Mouse (Mus musculus) lung, postnatal 0 days (tissue): Measurements from ENCODE around the gene Anp32b. TPM values are rescaled to one million over a fixed set of nuclear protein-coding genes. Genes with fewer than 3 reads are reported as not detected.

ENCODE experiments used
- ATAC-seq: fragments of 200-750 bp; cut with Nextera tagmentation; 2 replicates; pipeline ENCODE4 v1.8.0; 2017; ENCODE audit warnings: moderate library complexity
- DNase-seq: peaks from one replicate; pipeline ENCODE4 v3.0.0-alpha.2; 2016; ENCODE audit warnings: low spot score
- H3K27ac ChIP-seq: fragments of 300-500 bp; sonication (generic); 2 replicates; pipeline ENCODE4 v1.5.1; 2014; ENCODE audit warnings: antibody characterized with exemption, mild to moderate bottlenecking, low read length, mixed read lengths
- H3K27me3 ChIP-seq: fragments of 300-500 bp; sonication (generic); replicated peaks from 2 replicates; pipeline ENCODE4 v1.6.1; 2014; ENCODE audit warnings: low read length, mixed read lengths; ENCODE audit not compliant: insufficient read depth
- H3K36me3 ChIP-seq: fragments of 300-500 bp; sonication (generic); 2 replicates; pipeline ENCODE4 v1.6.1; 2014; ENCODE audit warnings: low read length, mixed read lengths; ENCODE audit not compliant: insufficient read depth
- H3K4me1 ChIP-seq: fragments of 300-500 bp; sonication (generic); 2 replicates; pipeline ENCODE4 v1.6.1; 2014; ENCODE audit warnings: antibody characterized with exemption, low read depth, low read length, mixed read lengths; ENCODE audit not compliant: insufficient read depth
- H3K4me2 ChIP-seq: fragments of 300-500 bp; sonication (generic); replicated peaks from 2 replicates; pipeline ENCODE4 v1.6.1; 2014; ENCODE audit warnings: low read depth, mild to moderate bottlenecking, low read length, moderate library complexity, mixed read lengths
- H3K4me3 ChIP-seq: fragments of 300-500 bp; sonication (generic); 2 replicates; pipeline ENCODE4 v1.5.1; 2014; ENCODE audit warnings: low read depth, low read length
- H3K9ac ChIP-seq: fragments of 300-500 bp; sonication (generic); replicated peaks from 2 replicates; pipeline ENCODE4 v1.6.1; 2014; ENCODE audit warnings: low read depth, mild to moderate bottlenecking
- H3K9me3 ChIP-seq: fragments of 300-500 bp; sonication (generic); 2 replicates; pipeline ENCODE4 v1.6.1; 2016; ENCODE audit warnings: low read length, mixed read lengths
- CTCF ChIP-seq: IDR thresholded peaks from 2 replicates; pipeline ENCODE4 v1.5.1; 2016; ENCODE audit warnings: antibody characterized with exemption, mild to moderate bottlenecking
- EP300 ChIP-seq: IDR thresholded peaks from 2 replicates; pipeline ENCODE4 v1.6.1; 2016; ENCODE audit warnings: antibody characterized with exemption, mild to moderate bottlenecking, control low read depth
- WGBS: fragments of 180-500 bp; shearing (Covaris S2); extraction: QIAGEN DNeasy Blood & Tissue Kit; methylation state at CpG from one replicate; pipeline ENCODE4 v1.1.7; 2014; 5-methylcytosine and 5-hydroxymethylcytosine counted together
- polyA plus RNA-seq: library from polyadenylated mRNA; unstranded; fragments of >200 nt; fragmentation: Nextera tagmentation; extraction: Ambion mirVana; gene quantifications from 2 replicates; pipeline ENCODE4 v1.2.1, GENCODE M21; 2015

Anp32b gene
- polyA plus RNA-seq, 1 experiment from 2014 or later = 81.3 TPM

- Histone ChIP-seq H3K9ac (no peak overlapping the region), H3K4me3 (no peak overlapping the region), H3K9me3 (no peaks in the 10 kb centered on the region), H3K36me3 (no peaks in the 10 kb centered on the region), H3K4me2 (no peak overlapping the region), H3K27me3 (no peaks in the 10 kb centered on the region), H3K4me1 (peaks cover 40% of the 10 kb centered on the region; the same call in 1 of the 2 replicates), H3K27ac (no peak overlapping the region)
- ATAC-seq (no peak), DNase-seq (peak; percentile 15)
- 86% methylated on average over 3 of the region's 3 CpGs for WGBS
- TF ChIP-seq EP300 = no peak
- TF ChIP-seq CTCF = no peak
Measured at GRCm38 (mm10) chr4:46457186-46457585, 6.5 kb downstream of the Anp32b start.

GRCm38 (mm10) chr4:46458411-46458810 is 7.7 kb downstream of the Anp32b start:
- Histone ChIP-seq H3K27me3 (no peaks in the 10 kb centered on the region), H3K36me3 (no peaks in the 10 kb centered on the region), H3K27ac (no peak overlapping the region), H3K9me3 (no peaks in the 10 kb centered on the region), H3K4me3 (no peak overlapping the region), H3K4me1 (peaks cover 28% of the 10 kb centered on the region; the same call in 1 of the 2 replicates), H3K4me2 (no peak overlapping the region), H3K9ac (no peak overlapping the region)
- no peak for DNase-seq
- 89% methylated on average over 2 of the region's 2 CpGs for WGBS
- TF ChIP-seq EP300 (no peak), CTCF (peak; percentile 38)
- ATAC-seq = no peak

- Histone ChIP-seq H3K4me3 (no peak overlapping the region), H3K4me2 (no peak overlapping the region), H3K36me3 (peaks cover 19% of the 10 kb centered on the region; the same call in 1 of the 2 replicates), H3K27me3 (no peaks in the 10 kb centered on the region), H3K27ac (no peak overlapping the region), H3K9me3 (no peaks in the 10 kb centered on the region), H3K4me1 (no peaks in the 10 kb centered on the region), H3K9ac (no peak overlapping the region)
- ATAC-seq = peak; percentile 54; the same call in 1 of the 2 replicates
- peak; percentile 58 for DNase-seq
- TF ChIP-seq CTCF (peak; percentile 69), EP300 (no peak)
- WGBS = 66% methylated on average over 7 of the region's 7 CpGs
Measured at GRCm38 (mm10) chr4:46463130-46463830, 12.6 kb downstream of the Anp32b start.

GRCm38 (mm10) chr4:46465740-46466139 is 15.0 kb downstream of the Anp32b start:
- DNase-seq (no peak), ATAC-seq (no peak)
- H3K4me1 ChIP-seq = no peaks in the 10 kb centered on the region
- TF ChIP-seq CTCF = peak; percentile 46
- no peak for TF ChIP-seq EP300
- H3K9me3 ChIP-seq = no peaks in the 10 kb centered on the region
- H3K27ac ChIP-seq = no peak overlapping the region
- H3K4me2 ChIP-seq = no peak overlapping the region
- no peaks in the 10 kb centered on the region for H3K27me3 ChIP-seq
- peaks cover 34% of the 10 kb centered on the region; the same call in 1 of the 2 replicates for H3K36me3 ChIP-seq
- WGBS = 86% methylated on average over 3 of the region's 3 CpGs
- H3K4me3 ChIP-seq = no peak overlapping the region
- no peak overlapping the region for H3K9ac ChIP-seq

GRCm38 (mm10) chr4:46475101-46475500 is 24.4 kb downstream of the Anp32b start:
- Histone ChIP-seq H3K4me2 (no peak overlapping the region), H3K36me3 (peaks cover 23% of the 10 kb centered on the region), H3K4me1 (no peaks in the 10 kb centered on the region), H3K4me3 (no peak overlapping the region), H3K27me3 (no peaks in the 10 kb centered on the region), H3K9ac (no peak overlapping the region), H3K9me3 (no peaks in the 10 kb centered on the region), H3K27ac (no peak overlapping the region)
- 95% methylated on average over 5 of the region's 5 CpGs for WGBS
- TF ChIP-seq CTCF = no peak
- TF ChIP-seq EP300 = no peak
- no peak for ATAC-seq
- DNase-seq = no peak

- no peak overlapping the region for H3K4me3 ChIP-seq
- H3K27ac ChIP-seq = no peak overlapping the region
- ATAC-seq = no peak
- TF ChIP-seq EP300 (no peak), CTCF (no peak)
- H3K4me1 ChIP-seq = no peaks in the 10 kb centered on the region
- H3K27me3 ChIP-seq = no peaks in the 10 kb centered on the region
- DNase-seq = no peak
- no peak overlapping the region for H3K9ac ChIP-seq
- no peak overlapping the region for H3K4me2 ChIP-seq
- 92% methylated on average over 2 of the region's 2 CpGs for WGBS
- 0 out of 2 replicates have a peak, but pooled peaks cover 7% of the 10 kb centered on the region for H3K36me3 ChIP-seq
- H3K9me3 ChIP-seq = no peaks in the 10 kb centered on the region
Measured at GRCm38 (mm10) chr4:46479081-46479480, 28.4 kb downstream of the Anp32b start.
